Comparison of ENCODE assay signal across 9 mouse cellular contexts in the genomic region with DNA sequence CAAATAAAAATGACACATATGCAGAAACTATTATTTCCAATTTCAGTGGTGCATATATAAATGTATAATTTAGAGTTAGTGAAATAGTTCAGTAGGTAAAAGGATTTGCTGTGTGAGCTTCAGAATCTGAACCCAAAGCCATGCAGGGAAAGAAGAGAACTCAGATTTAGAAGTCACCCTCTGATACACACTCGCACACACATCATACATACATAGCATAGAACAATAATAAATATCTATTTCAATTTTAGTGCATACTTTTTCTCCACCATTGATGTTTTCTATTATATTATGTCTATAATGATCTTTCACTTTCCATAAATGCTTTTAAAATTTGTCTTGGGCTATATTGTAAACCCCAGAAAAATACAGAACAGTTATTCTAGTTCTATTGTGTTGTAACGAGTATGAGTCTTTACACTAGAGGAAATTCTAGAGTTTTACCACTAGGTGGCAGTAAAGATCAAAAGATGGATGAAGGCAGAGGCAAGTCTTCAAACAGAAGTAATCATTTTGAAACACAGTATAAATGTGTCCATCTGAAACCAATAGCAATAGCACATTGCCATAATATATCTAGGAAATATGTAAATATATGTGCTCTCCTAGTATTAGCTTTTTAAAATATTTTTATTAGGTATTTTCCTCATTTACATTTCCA. TPM values are rescaled to one million over a fixed set of nuclear protein-coding genes. Genes with fewer than 3 reads are reported as not detected.
DNase-seq lines count a peak whose midpoint lies in the region; ATAC-seq and TF ChIP-seq lines count a peak whose summit lies in the region.
"Had no signal": no experiment of that assay in that cellular context is flagged by ENCODE, and none has a peak within 500 bp of the region (broad histone marks: within the 10 kb centered on the region; RNA-seq: fewer than 3 reads in every experiment).

No protein-coding gene starts in this region.

- DNase-seq in liver, adult 2 months (ENCODE audit: extremely low read depth, low read depth, low spot score) = peak; percentile 39
- no peak for DNase-seq in liver
- DNase-seq in brain, adult 2 months (ENCODE audit: low read depth, low spot score) = peak; percentile 54
- no peak for DNase-seq in natural killer cell, adult 2 months (ENCODE audit: low spot score in 2 of 2)
- DNase-seq in layer of hippocampus, adult 9-11 months = no peak
- DNase-seq in B cell, adult 2 months = no peak

- TF ChIP-seq CTCF in liver, adult 2 months (IDR thresholded peaks at IDR 0.05; ENCODE audit: low read depth, low read length) = peak; percentile 12; the same call in 1 of the 2 replicates

- no peaks in the 10 kb centered on the region for H3K4me1 ChIP-seq in liver, adult 2 months (ENCODE audit: control insufficient read depth, insufficient read depth, low read length)
- H3K4me1 ChIP-seq in hindbrain, embryonic 16.5 days (ENCODE audit: control insufficient read depth, insufficient read depth, low read depth, low read length) = no peaks in the 10 kb centered on the region
- H3K4me1 ChIP-seq in neural tube, embryonic 13.5 days (replicated peaks) = no peaks in the 10 kb centered on the region

- WGBS in liver, adult 2 months = 51% methylated on average over 2 of the region's 2 CpGs
- WGBS in hindbrain, embryonic 16.5 days = 48% methylated on average over 2 of the region's 2 CpGs
- WGBS in neural tube, embryonic 13.5 days = 49% methylated on average over 2 of the region's 2 CpGs

- no peaks in the 10 kb centered on the region for H3K9me3 ChIP-seq in hindbrain, embryonic 16.5 days (ENCODE audit: control insufficient read depth, low read length)
- no peaks in the 10 kb centered on the region for H3K9me3 ChIP-seq in neural tube, embryonic 13.5 days
- H3K9me3 ChIP-seq: embryonic facial prominence, embryonic 12.5 days had no signal

- no peak overlapping the region for H3K4me2 ChIP-seq in hindbrain, embryonic 16.5 days (ENCODE audit: low read length)
- H3K4me2 ChIP-seq in neural tube, embryonic 13.5 days = no peak overlapping the region
- H3K4me2 ChIP-seq: embryonic facial prominence, embryonic 12.5 days had no signal

- no peaks in the 10 kb centered on the region for H3K27me3 ChIP-seq in liver, adult 2 months (ENCODE audit: control insufficient read depth, insufficient read depth, low read length)
- no peaks in the 10 kb centered on the region for H3K27me3 ChIP-seq in hindbrain, embryonic 16.5 days (replicated peaks; ENCODE audit: control insufficient read depth, insufficient read depth, low read length)
- H3K27me3 ChIP-seq in neural tube, embryonic 13.5 days = no peaks in the 10 kb centered on the region
- H3K27me3 ChIP-seq: embryonic facial prominence, embryonic 12.5 days had no signal

- no peaks in the 10 kb centered on the region for H3K79me2 ChIP-seq in liver, adult 2 months (ENCODE audit: control insufficient read depth, insufficient read depth, low read length)

- H3K9ac ChIP-seq in liver, adult 2 months (ENCODE audit: low read depth, low read length) = no peak overlapping the region
- no peak overlapping the region for H3K9ac ChIP-seq in hindbrain, embryonic 16.5 days (ENCODE audit: low read depth, low read length)
- H3K9ac ChIP-seq in neural tube, embryonic 13.5 days = no peak overlapping the region
- H3K9ac ChIP-seq: embryonic facial prominence, embryonic 12.5 days had no signal

- ATAC-seq in hindbrain, embryonic 16.5 days = peak; percentile 91
- peak; percentile 79; the same call in 1 of the 2 replicates for ATAC-seq in neural tube, embryonic 13.5 days (ENCODE audit: low read depth)

- no peaks in the 10 kb centered on the region for H3K36me3 ChIP-seq in liver, adult 2 months (ENCODE audit: control insufficient read depth, insufficient read depth, low read length)
- H3K36me3 ChIP-seq in hindbrain, embryonic 16.5 days (ENCODE audit: control insufficient read depth, insufficient read depth, low read length) = no peaks in the 10 kb centered on the region
- no peaks in the 10 kb centered on the region for H3K36me3 ChIP-seq in neural tube, embryonic 13.5 days
- H3K36me3 ChIP-seq: embryonic facial prominence, embryonic 12.5 days had no signal

- TF ChIP-seq POLR2A in liver, adult 2 months (IDR thresholded peaks at IDR 0.05; ENCODE audit: extremely low read depth, insufficient read depth, low read length) = no peak

- no peak overlapping the region for H3K27ac ChIP-seq in liver, adult 2 months (replicated peaks; ENCODE audit: insufficient read depth, low read depth, low read length)
- no peak overlapping the region for H3K27ac ChIP-seq in hindbrain, embryonic 16.5 days (ENCODE audit: low read depth, low read length)
- no peak overlapping the region for H3K27ac ChIP-seq in neural tube, embryonic 13.5 days (replicated peaks)
- H3K27ac ChIP-seq: embryonic facial prominence, embryonic 12.5 days had no signal

- H3K4me3 ChIP-seq in liver, adult 2 months (ENCODE audit: insufficient read depth, low read depth, low read length) = no peak overlapping the region
- H3K4me3 ChIP-seq in hindbrain, embryonic 16.5 days (ENCODE audit: low read length) = no peak overlapping the region
- H3K4me3 ChIP-seq in neural tube, embryonic 13.5 days = no peak overlapping the region
- H3K4me3 ChIP-seq: embryonic facial prominence, embryonic 12.5 days had no signal

RNA-seq across cellular contexts. Expression of gene Anxa1, which starts 28.7 kb away (rescaled TPM):
- total RNA-seq in liver, adult 2 months (2014; rRNA removed) = 3.6 and 4.1 TPM in 2 replicates
- 0.65 and 1.0 TPM in 2 replicates for polyA plus RNA-seq in liver, adult 2 months (2012; rRNA removed)
- 9.7 and 16.0 TPM in 2 replicates for polyA plus RNA-seq in hindbrain, embryonic 16.5 days (2015; fragmentation: Nextera tagmentation; extraction: Ambion mirVana)
- 4.0 and 4.9 TPM in 2 replicates for polyA plus RNA-seq in neural tube, embryonic 13.5 days (2015; fragmentation: Nextera tagmentation; extraction: Ambion mirVana)

Comparison
In these comparisons a context has a peak if more than half of its experiments do, and no peak if none do; other contexts are left out.
1. DNase-seq: peak in liver, adult 2 months (single experiment) and brain, adult 2 months (single experiment); none in liver (single experiment), natural killer cell, adult 2 months (0 of 2), layer of hippocampus, adult 9-11 months (single experiment) and B cell, adult 2 months (0 of 2).